Mouse (Mus musculus): ENCODE measurements around the gene Olfr1282. TPM values are rescaled to one million over a fixed set of nuclear protein-coding genes. Genes with fewer than 3 reads are reported as not detected.

Gene Olfr1282
- total RNA-seq (2023) = not detected in 4 replicates

DNA sequence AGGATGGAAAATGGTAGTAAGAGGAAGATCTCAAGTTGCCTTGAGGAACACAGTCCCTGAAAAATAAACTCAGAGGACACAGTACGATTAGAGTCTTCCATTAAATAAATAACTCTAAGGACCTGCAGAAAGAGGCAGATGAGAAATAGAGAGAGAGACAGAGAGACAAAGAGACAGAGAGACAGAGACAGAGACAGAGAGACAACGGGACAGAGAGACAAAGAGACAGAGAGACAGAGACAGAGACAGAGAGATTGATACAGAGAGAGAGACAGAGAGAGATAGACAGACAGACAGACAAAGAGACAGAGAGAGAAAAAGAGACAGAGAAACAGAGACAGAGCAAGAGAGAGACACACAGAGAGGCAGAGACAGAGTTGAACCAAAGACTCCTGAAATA, at the start of gene Olfr1282:
Gene Olfr1282 (minus strand): TSS at position 101 of the 400 bp plus-strand sequence.

DNA sequence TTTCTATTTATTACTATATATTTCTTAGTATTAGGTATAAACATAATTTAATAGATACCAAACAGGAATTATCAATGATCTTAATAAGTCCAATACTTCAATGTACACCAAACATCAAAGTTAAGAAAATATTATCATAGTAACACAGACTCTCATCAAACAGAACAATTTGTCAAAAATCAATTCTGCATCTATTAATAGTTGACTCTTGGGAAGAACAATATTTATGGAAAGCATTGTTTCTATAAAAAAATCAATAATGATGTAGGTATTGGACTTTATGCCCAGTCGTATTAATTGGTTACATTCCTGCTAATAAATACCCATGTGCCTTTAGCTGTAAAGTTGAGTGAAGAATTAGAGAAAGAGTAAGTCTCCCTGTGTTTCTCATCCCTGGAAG, 39.3 kb upstream of the Olfr1282 start, which contains the start of gene Olfr1284:
Gene Olfr1284 (plus strand): TSS at position 301 of the 400 bp plus-strand sequence.

DNA sequence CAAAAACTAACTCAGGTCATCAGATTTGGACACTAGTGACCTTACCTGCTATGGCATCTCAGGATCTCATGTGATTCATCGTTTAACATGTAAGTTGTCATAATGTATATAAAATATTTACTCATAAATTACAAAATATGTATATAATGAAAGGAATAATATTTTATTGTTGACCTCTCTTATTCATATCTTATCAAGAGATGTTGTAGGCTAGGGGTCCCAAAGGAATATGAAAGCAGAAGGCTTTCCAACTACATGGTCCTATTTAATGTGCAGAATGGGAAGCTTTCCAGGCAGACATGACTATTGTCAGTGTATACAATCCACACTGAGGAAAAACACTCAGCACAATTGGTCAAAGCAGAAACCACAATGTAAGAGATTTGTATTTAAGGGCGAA, 30.6 kb upstream of the Olfr1282 start, which contains the start of gene Olfr1283:
Gene Olfr1283 (plus strand): TSS at position 301 of the 400 bp plus-strand sequence.

DNA sequence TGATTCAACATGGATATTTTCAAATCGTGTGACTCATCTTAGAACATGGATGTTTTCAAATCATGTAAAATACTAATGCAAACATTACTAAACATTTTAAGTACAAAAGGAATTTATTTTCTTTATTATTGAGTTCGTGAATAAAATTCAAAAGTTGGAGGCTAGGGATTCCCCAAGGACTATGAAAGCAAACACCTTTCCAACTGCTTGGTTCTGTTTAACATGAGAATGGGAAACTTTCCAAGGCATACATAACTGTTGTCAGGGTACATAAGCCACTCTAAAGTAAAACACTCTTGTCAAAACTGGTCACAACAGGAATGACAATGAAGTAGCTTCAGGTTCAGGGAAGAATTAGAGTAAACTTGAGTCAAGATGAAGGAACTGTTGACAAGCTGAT, 9.7 kb downstream of the Olfr1282 start, which contains the start of gene Olfr1281:
Gene Olfr1281 (plus strand): TSS at position 301 of the 400 bp plus-strand sequence.

DNA sequence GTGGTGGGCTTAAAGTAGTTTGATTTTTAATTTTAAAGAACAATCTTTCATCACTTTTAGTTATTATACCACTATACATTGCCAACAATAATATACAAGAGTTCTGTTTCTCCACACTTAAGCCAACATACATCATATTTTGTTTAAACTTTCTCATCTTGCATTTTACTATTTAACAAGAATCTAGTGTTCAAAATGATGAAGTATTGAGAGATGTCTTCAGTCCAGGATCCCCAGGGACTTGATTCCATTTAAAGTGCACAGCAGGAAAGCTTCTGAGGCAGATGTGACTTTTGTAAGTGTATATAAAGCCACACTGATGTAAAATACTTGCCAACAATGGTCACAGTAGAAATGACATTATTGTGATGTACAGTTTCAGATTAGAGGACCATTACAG, 22.2 kb downstream of the Olfr1282 start, which contains the start of gene Olfr1280:
Gene Olfr1280 (plus strand): TSS at position 301 of the 400 bp plus-strand sequence.

DNA sequence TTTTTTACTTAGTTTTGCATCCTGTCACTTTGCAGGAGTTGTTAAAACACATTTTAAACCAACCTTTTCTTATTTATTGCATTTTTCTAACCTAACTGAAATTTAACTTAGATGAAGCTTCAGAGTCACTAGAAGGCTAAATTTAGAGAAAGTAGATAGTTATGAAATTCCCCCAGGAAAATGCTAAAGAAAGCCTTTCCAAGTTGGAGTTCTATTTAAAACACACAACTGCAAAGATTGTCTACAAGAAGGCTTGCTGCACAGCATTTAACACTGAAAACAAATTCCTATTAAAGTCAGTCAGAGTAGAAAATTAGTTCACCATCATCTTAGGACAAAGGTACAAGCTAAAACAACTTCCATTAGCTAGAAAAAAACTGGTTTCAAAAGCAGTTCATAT, 35.5 kb downstream of the Olfr1282 start, which contains the start of gene Olfr1279:
Gene Olfr1279 (plus strand): TSS at position 262 of the 400 bp plus-strand sequence.

DNA sequence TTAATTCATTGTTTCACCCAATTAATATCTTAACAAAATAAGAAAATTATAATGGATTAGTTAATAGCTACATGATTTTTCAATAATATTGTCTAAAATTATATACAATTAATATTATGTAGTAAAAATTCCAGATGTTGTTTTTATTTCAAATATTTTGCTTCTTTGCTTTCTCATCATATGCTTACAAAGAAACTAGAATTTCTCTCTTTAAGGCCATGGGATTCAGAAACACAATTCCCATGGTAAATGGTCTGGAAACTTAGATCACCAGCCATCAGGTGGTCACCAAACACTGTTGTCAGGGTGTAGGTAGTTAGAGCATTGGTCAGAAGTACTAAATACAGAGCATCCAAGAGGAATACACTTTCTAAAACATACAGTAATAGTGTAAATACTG, 46.0 kb downstream of the Olfr1282 start, which contains the start of gene Olfr1278:
Gene Olfr1278 (plus strand): TSS at position 301 of the 400 bp plus-strand sequence.

Other genes starting within 250 kb of the Olfr1282 start
- gene Gm13941, start 230.1 kb downstream of the Olfr1282 start, total RNA-seq (2023) = not detected in 4 replicates
- gene Gm15130, start 183.1 kb downstream of the Olfr1282 start, total RNA-seq (2023) = not detected in 4 replicates
- not detected in 4 replicates for gene 4930430A15Rik, start 106.5 kb downstream of the Olfr1282 start, total RNA-seq (2023)
- gene Olfr1275, start 100.8 kb downstream of the Olfr1282 start, total RNA-seq (2023) = not detected in 4 replicates
- gene Olfr1276, start 81.6 kb downstream of the Olfr1282 start, total RNA-seq (2023) = not detected in 4 replicates
- gene Olfr1277, start 62.0 kb downstream of the Olfr1282 start, total RNA-seq (2023) = not detected in 4 replicates
- not detected in 4 replicates for gene Olfr1278, start 45.9 kb downstream of the Olfr1282 start, total RNA-seq (2023)
- not detected in 4 replicates for gene Olfr1279, start 35.4 kb downstream of the Olfr1282 start, total RNA-seq (2023)
- not detected in 4 replicates for gene Olfr1280, start 22.1 kb downstream of the Olfr1282 start, total RNA-seq (2023)
- gene Olfr1281, start 9.6 kb downstream of the Olfr1282 start, total RNA-seq (2023) = not detected in 4 replicates
- gene Olfr1283, start 30.7 kb upstream of the Olfr1282 start, total RNA-seq (2023) = not detected in 4 replicates
- not detected in 4 replicates for gene Olfr1284, start 39.4 kb upstream of the Olfr1282 start, total RNA-seq (2023)
- not detected in 4 replicates for gene Olfr1286, start 87.0 kb upstream of the Olfr1282 start, total RNA-seq (2023)
- gene Olfr1287, start 113.1 kb upstream of the Olfr1282 start, total RNA-seq (2023) = not detected in 4 replicates
- gene Olfr1288, start 138.0 kb upstream of the Olfr1282 start, total RNA-seq (2023) = not detected in 4 replicates
- not detected in 4 replicates for gene Olfr1289, start 144.7 kb upstream of the Olfr1282 start, total RNA-seq (2023)
- gene Olfr1290, start 157.8 kb upstream of the Olfr1282 start, total RNA-seq (2023) = not detected in 4 replicates
- gene Olfr1291-ps1, start 161.1 kb upstream of the Olfr1282 start, total RNA-seq (2023) = not detected in 4 replicates
- not detected in 4 replicates for gene Olfr1293-ps, start 189.1 kb upstream of the Olfr1282 start, total RNA-seq (2023)
- gene Olfr1294, start 204.2 kb upstream of the Olfr1282 start, total RNA-seq (2023) = not detected in 4 replicates
- not detected in 4 replicates for gene Olfr1295, start 233.6 kb upstream of the Olfr1282 start, total RNA-seq (2023)

Data from B cell, adult 62 days (primary cell).